Mouse (Mus musculus): Measurements from ENCODE around the gene Nars2.

Nars2 gene

DNA sequence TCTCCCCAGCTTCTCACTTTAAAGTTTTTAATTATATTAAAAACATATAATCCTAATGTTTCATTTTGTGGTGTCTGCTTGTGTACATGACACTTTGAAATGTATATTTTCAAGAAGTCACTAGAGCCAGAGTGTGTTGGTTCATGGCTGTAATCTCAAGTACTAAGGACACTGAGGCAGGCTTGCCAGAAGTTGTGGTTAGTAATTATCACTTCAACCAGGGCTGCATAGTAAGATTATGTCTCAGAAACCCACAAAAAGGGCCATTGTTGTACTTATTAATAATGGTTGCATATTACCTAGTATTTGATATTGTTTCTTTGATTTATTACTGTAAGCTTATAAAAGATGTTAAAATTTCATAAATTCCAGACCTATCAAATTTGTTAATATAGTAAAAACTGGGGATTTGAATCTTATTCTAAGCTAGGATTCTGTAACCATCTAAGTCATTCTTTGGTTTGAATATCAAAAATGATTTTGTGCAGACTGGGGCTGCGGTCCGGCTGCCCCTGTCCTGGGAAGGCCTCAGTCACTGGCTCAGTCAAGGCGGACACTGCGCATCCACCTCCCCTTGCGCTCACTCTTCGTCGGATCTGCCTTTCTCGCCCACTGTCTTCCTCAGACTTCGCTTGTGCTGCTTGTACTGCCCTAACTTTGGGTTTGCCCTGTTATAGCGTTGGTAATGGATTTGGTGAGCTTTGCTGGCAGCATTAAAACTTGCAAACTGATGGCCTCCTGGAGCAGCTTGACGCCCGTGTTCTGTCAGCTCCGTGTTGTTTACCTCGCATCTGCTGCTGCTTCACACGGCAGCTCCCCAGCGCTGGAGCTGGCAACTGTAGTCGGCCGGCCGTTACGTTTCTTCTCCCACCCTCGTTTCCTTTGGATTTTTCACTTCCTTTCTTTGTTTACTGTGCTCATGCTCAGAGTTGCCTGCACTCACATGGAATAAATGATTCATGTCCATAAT, 20.0 kb downstream of the Nars2 start:
- no peak for DNase-seq (ENCODE audit: low spot score)

DNA sequence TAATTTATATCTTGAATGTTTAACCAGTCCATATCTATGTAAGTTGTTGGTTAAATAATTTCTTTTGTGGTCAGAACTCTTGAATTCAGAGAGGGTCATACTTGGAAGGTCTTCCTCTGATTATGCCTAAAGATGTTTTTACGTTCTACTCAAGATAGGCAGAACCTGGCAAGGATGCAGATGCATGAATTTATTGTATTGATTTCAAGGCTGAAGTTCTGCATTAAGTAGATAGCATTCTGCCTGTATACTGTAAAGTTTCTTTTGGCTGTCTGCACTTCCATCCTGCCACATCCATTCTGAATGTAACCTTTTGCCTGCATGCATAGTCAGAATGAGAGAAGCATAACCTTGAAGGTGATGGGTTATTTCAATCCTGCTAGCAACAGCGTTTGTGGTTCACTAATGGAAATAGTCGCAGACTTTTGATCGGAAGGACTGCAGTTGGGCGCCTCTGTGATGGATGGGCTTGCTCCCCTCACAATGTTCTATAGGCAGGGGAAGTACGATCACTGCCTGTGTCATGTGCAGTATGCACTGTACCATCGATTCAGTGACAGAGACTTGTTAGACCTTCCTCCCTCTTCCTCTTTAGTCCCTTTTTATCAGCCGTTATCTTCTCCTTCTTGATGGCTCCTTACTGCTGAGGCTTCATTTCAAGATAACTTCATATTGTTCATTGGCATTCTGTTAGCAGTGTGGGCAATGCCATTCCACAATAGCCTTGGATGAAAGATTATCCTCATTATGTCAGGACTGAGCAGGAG, 21.0 kb downstream of the Nars2 start:
- DNase-seq (ENCODE audit: low spot score): no peak

DNA sequence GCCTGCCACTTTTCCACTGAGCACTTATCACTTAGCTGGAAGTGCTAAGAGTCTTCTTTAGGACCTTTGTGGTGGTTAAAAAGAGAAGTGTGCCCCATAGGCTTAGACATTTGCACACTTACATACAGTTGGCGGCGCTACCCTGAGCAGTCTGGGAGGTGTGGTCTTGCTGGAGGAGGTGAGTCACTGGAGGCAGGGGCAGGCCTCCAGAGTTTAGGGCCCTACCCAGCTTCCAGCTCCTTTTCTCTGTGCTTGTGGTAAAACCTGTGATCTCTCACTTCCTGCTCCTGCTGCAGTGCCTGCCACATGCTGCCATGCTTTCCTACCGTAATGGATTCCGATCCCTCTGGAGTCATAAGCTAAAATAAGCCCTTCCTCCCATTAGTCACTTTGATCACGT, 24.6 kb downstream of the Nars2 start:
- DNase-seq (ENCODE audit: low spot score): no peak

DNA sequence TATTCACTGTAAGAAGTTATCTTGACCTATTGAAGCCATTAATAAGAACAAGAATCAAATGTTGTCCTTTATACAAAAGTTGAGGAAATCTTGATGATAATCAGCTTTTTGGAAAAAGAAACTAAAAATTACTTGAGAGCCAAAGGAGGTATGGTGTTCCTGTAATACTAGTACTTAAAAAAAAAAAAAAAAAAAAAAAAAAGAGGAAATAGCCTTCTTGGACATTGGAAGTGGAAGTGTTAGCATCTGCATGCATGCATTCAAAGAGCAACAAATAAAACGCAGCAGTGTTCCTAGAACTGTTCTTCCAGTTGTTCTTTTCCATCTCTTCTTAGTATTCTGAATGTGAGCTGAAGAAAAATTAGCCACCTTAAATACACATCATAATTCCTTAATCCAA, 25.9 kb downstream of the Nars2 start:
- DNase-seq (ENCODE audit: low spot score): no peak

- no peak for DNase-seq (ENCODE audit: low spot score)
These were observed 30.1 kb downstream of the Nars2 start for GRCm38 (mm10) chr7:96981366-96981765.

DNA sequence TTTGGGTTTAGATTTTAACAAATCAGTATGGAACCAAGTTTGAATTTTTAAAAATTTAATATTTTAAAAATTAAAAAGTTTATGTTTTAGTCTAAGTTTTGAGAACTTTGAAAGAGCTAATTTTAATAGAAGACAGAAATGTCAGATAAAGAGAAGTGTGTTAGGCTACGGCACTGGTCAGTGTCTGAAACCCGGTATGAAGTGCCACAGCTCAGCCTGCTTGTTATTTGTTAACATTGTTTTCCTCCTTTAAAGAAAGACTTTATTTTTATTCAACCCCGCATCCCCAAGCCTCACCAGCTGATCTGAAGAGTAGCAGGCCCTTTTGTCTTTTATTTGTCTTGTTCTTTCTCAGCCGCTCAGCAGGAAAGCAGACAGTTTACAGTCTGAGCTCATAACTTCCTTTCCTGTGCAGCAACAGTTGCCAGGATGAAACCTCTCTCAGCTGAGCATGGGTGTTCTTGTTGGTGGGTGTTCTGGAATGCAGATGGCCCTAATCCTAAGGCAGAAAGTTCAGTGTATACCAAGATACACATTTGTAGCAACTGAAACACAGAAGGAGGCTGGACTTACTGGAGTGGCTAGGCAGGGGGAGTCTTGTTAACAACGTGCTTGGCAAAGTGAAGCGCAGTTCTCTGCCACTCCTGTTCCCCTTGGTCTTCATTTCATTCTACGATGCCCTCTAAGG, 32.5 kb downstream of the Nars2 start:
- peak; percentile 48 for DNase-seq (ENCODE audit: low spot score)

DNA sequence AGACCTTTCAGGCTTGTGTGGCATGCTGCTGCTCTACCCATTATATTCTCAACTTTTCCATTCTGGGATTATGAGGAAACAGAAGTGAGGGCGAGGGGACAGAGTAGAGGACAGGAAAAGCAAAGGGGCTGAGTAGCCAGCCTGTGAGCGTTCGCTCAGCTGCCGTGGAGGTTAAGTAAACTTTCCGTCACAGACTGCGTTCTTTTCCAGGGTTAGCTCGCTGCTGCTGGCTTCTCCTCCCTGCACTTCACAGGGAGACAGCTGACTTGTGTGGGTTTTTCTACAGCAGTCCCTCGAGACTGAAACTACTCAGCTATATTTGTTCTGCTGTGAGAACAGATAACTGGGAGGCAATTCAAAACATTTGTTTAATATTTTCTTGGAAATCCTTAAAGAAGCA, 34.5 kb downstream of the Nars2 start:
- peak; percentile 62 for DNase-seq (ENCODE audit: low spot score)

DNA sequence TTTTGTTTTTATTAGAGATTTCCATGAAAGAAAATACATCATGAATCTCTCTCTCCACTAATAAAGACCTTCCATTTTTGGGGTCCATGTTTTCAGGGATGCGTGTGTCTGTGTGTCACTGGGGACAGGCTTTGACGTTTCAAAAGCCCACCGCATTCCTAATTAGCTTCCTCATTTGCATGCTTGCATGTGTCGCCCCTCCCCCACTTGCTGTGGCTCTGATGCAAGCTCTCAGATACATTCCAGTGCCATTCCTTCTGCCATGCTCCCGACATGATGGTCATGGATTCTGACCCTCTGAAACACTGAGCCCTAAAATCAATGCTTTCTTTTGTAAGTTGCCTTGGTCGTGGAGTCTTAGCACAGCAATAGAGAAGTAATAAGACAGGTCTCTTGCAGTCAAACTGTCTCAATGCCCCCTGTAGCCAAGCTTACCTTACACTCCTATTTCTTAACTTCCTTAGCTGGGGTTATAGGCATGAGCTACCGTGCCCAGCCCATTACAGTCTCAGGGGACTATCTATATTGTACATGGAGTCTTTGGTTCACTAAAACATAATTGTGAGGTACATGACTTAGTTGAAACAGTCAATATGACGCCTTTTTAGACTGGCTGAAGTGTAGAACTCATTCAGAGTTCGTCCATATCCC, 35.6 kb downstream of the Nars2 start:
- DNase-seq (ENCODE audit: low spot score): no peak

GRCm38 (mm10) chr7:96987676-96988075, 36.4 kb downstream of the Nars2 start:
- DNase-seq (ENCODE audit: low spot score): no peak

DNA sequence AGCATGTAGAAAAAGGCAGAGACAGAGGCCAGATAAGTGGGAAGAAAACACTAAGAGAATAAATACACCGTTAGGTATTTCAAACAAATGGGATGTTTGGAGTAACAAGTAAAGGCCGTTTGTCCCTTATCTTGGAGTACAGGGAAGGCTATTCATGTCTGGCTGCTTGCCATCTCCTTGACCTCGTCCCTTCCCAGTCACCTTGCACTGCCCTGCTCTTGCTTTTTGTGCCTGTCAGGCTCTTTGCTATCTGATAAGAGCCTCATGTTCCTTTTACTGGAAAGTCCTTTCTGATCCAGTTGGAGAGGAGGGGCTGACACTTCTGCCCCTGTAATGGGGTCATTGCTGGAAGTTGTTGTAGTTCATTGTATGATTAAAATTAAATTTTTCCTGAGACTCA, 61.7 kb downstream of the Nars2 start:
- peak; percentile 45 for DNase-seq (ENCODE audit: low spot score)

DNA sequence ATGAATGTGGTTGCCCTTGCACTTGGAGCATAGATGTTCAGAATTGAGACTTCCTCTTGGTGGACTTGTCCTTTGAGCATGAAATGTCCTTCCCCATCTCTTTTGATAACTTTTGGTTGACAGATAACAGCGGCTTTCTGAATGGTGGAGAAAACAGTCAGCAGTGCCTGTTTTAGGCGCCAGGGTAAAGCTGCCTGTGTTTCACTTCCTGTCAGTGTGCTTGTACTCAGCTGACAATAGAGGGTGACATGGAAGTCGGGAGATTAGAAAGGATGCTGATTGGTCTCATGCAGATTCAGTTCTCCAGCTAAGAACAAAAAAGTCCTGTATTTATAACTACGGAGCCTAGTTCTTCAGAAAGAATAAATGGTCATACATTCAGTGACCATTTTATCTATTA, 66.7 kb downstream of the Nars2 start:
- peak; percentile 5 for DNase-seq (ENCODE audit: low spot score)

DNA sequence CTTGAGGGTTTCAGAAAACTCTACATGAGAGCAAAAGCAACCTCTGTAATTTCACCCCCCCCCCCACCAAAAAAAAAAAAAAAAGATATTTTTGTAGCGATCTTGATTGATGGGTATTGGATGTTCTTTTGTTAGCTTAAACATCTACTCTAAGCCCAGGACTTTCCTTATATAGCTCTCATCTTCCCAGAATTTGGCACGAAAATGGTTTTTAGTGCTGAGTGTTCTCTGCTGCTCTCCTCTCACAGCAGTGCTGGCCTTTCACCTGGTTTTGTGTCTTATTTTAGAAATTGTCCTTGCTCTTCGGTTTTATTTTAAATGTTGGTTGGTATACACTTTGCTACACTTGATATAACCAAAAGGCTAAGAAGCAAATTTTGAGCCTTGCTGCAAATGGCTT, 67.1 kb downstream of the Nars2 start:
- DNase-seq (ENCODE audit: low spot score): no peak

DNA sequence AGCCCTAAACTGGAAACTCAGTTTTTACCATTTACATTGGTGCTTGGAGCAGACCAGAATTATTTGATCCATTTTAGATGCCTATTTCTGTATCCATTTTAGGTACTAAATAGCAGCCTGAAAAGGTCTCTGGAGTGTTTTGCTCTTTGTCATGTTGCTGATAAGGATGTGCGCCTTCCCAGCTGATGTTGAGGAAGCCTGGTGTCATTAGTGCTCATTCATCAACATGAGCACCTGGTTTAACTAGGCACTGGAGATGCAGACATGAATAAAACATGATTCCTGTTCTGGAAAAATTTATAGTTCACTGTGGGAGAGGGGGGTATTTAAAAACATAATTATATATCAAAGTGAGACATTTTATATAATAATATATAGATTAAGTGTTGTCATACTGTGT, 68.0 kb downstream of the Nars2 start:
- DNase-seq (ENCODE audit: low spot score): no peak

GRCm38 (mm10) chr7:97026772-97027358, 75.6 kb downstream of the Nars2 start:
- DNase-seq (ENCODE audit: low spot score): peak; percentile 16

- DNase-seq (ENCODE audit: low spot score): peak; percentile 21
These were observed 77.8 kb downstream of the Nars2 start for GRCm38 (mm10) chr7:97029151-97029550.

DNA sequence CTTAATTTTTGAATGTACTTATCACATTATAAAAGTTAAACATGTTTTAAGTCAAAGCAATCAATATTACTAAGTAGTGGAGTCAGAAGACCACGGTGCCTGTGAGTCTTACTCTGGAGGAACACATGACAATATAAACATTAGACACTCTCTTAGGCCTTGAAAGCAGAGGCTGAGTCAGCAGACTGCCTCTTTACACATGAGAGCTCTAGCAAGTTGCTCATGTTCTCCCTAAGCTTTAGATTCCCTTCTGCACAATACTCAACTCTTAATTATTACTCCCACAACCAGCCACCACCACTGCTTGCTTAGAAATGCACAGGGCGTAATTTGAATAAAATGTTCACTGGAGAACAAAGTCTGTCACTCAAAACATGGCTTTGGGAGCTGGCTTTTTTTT, 81.1 kb downstream of the Nars2 start:
- DNase-seq (ENCODE audit: low spot score): no peak

DNA sequence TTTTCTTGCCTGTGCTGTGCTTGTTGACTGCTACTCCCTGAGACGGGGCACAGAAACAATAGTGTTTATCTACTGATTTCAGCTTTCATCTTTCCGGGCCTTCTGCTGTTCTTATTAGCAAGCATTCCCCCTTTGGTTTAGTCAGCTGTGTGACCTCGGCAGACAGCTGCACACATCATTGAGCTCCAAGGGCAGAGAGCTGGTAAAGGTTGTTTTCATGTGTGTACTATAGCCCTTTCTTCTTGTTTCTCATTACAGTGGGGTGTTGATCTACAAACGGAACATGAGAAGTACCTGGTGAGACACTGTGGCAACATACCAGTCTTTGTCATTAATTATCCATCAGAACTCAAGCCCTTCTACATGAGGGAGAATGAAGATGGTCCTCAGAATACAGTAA, 88.3 kb downstream of the Nars2 start:
- no peak for DNase-seq (ENCODE audit: low spot score)

DNA sequence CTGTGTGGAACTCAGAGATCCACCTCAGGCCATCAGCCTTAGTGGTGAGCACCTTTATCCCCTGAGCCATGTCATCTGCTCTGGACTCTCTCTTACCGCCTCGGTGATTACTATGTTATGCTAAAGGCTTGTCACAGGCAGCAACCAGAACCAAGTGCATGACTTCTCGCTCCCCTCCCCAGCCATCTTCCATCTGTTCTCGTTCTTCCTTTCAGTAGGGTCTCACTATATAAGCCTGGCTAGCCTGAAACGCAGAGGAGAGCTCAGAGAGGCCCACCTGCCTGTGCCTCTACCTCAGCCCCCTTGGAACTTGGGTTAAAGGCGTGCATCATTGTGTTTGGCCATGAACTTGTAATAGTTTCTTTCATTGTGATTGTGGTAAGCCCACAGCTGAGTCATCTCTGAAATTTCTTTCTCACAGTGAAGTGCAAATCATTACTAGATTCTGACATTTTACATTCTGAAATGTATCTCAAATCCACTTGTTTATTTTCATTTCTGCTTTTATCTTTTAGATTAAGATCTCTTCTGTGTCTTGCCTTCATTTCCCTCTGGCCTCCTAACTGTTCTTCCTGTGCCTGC, 90.7 kb downstream of the Nars2 start:
- DNase-seq (ENCODE audit: low spot score): no peak

DNA sequence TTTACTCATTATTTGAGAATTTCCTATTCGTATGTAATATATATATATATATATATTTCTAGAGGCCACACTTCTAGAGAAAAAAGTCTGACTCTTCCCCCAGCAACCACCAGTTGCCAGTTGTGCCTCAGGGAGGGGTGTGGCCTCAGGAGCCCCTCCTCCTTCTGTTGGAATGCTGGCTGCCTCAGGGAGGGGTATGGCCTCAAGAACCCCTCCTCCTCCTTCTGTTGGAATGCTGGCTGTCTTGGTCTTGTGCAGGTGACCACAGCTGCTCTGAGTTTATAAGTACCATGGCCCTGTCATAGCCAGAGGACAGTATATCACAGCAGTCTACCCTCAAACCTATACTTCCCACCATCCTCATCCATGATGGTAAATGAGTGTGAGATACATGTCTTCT, 91.7 kb downstream of the Nars2 start:
- no peak for DNase-seq (ENCODE audit: low spot score)

DNA sequence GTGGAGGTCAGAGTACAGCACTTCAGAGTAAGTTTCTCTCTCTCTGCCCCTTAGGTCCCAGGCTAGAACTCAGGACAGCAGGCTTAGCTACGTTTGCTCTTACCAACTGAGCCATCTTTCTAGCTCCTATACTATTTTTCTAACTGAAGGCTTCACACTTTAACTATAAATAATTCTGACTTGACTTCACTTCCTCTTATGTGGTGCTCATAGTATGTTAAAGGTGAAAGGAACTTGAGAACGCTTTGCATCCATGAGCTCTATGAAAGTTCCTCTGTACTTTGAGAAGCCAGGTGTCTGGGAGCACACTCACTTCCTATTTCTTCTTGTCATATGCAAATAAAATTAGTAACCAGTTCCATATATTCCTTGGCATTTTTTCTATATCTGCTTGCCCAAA, 109.7 kb downstream of the Nars2 start:
- no peak for DNase-seq (ENCODE audit: low spot score)

DNA sequence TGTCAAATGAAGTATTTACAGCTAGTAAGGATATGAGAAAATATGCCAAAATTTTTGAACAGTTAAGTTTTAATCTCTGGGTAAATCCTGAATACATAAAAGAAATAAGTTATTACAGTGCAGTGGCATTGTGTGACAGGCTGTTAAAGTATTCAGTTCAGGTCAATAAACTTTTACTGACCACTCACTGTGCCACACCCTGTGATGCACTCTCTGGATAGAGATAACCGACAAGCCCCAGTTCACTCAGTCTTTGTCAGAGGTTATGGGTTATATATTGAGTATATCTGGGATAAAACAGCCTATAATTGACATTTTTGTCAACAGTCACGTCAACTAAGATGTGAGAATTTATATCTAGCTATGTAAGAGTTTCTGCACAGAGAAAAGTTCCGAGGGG, 120.2 kb downstream of the Nars2 start:
- no peak for DNase-seq (ENCODE audit: low spot score)

Measured in lung, postnatal 25 days (tissue).